Mouse (Mus musculus) ES-Bruce4 (cell line): ENCODE data around the gene Ptpn20.

ENCODE experiments used
- CTCF ChIP-seq: IDR thresholded peaks from one replicate; pipeline ENCODE4 v1.8.1; 2011; ENCODE audit warnings: low read depth, low read length
- EP300 ChIP-seq: IDR thresholded peaks from 2 replicates; pipeline ENCODE4 v1.6.1; 2011; ENCODE audit warnings: low read depth, low read length; ENCODE audit not compliant: insufficient read depth
- POLR2A ChIP-seq: IDR thresholded peaks from one replicate; pipeline ENCODE4 v1.8.1; 2011; ENCODE audit warnings: low read length; ENCODE audit not compliant: insufficient read depth

- TF ChIP-seq CTCF = no peak
- no peak for TF ChIP-seq POLR2A
- TF ChIP-seq EP300 = no peak
These were observed 18.3 kb upstream of the Ptpn20 start for GRCm38 (mm10) chr14:33570737-33571136.
